Mouse (Mus musculus): ENCODE measurements around the gene Fancc. TPM values are rescaled to one million over a fixed set of nuclear protein-coding genes. Genes with fewer than 3 reads are reported as not detected.

Gene Fancc
- total RNA-seq, 2 experiments from 2014 or later: 9.1 to 9.7 TPM

DNA sequence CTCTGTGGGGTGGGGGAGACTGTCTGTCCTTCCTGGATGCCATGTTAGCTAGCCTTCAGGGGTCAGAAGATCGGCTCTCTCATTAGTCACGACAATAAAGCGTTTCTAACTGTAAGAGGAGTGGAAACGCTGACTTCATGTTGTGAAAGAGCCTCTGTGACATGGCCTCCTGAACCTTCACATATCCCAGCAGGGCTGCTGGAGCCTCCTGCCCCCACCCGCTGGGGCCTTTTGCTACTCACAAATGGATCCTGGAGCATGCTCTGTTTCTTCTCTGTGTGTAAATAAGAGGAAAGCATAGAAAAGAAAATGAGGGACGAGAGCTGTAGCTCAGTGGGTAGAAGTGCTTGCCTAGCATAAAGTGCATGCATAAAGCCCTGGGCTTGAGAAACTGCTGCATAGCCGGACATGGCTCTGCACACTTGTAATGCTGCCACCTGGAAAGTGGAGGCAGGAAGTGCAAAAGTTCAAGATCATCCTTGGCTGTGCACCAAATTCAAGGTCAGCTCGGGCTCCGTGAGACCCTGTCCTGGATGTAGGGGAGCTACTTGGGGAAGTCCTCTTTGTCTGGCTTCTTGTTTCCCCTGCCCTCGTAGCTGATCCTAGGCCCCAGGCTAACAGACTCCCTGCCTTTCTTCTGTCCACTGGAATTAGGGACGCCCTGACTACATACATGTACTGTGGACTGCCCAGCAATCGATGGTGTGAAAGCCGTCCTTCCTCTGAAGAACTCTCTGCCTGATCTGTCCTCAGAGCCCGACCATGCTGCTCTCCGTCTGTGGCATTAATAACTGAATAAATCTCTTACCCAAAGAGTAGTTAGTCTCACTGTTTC is 202.5 kb downstream of the Fancc start:
- DNase-seq (ENCODE audit: low spot score in 2 of 2): no peak

DNA sequence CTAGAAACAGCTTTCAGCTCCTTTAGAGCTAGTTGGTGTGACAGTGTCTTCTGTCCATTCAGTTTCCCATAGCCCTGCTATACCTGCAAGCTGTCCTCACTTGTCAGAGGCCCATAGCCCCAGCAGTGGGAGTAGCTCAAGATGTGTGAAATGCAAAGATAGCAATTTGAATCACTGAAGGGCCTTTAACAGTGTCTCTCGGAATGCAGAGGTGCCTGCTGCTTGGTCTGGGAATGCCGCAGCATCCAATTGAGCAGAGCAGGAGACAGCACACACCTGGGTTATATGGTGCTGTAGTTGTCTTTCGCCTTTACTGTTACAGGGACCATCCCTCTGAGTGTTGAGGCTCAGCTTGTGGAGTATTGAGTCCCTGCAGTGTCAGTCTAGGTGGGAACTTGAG is 203.4 kb downstream of the Fancc start:
- no peak for DNase-seq (ENCODE audit: low spot score in 2 of 2)

DNA sequence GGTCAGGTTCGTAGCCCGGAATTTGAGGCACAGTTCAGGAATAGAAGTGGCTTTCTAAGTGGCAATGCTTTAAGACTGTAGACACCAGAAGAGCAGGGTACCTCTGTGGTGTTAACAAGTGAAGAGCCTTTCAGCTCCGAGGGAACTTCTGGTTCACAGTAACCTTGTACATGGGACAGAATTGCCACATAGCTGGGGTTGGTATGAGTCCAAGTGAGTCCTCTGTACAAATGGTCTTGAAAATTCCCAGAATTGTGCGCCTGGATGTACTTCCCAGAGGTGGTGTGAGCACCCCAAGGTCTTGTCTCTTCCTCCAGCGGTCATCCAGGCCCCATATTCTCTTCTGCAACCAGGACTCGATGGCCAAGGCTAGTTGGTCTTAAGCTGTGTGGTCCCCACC is 206.1 kb downstream of the Fancc start:
- no peak for DNase-seq (ENCODE audit: low spot score in 2 of 2)

DNA sequence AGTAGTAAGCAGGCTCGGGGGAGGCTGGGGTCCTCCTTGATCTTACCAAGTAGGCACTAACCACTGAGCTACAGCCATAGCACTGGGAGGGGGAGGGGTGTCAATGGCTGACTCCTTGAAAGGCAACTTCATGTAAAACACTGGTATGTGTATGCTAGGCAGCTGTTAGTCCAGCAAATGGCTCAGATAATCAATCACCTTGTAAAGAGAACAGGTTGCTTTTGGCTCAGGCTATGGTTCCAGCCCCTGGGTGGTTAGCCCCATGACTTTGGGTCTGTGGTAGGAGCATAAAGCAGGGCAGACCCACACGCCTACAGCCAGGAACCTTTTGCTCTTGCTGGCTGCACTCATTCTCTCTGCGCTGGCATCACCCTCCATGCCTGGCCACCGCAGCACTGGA is 207.0 kb downstream of the Fancc start:
- no peak for DNase-seq (ENCODE audit: low spot score in 2 of 2)

DNA sequence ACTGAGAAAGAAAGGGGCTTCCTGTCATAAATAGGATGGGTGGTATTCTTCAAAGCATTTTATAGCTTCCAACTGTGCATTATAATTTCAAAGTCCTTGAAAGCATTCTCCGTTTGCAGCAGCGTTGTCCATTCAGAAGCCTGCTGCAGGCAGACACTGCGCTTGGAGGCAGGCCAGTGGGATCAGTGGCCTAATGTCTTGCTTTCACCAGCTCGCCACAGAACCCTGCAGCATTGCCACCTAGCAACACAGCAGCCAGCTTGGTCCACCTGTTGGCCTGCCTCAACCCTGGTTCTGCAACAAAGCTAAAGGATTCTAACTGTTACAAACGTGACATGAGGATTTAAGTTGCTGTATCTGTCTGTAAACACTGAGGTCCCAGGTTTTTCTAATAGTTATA is 207.4 kb downstream of the Fancc start:
- DNase-seq (ENCODE audit: low spot score in 2 of 2): no peak

DNA sequence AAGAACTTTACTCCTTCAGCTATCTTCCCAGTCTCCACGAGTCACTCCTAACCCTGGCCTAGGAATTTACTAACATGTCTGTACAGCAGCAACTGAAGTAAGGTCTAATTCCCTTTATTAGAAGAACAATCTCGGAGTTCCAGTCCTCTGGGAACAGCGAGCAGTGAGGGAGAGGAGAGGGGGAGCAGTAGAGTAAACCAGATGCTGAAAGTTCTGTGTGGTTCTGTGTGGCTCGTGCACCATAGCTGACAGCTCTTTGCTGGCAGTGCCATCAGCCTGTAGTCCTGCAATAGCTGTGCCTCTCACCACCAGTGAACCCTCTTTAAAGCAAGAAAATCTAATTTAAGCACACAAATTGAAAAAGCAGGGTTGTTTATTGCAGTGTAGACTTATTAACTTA is 207.9 kb downstream of the Fancc start:
- DNase-seq (ENCODE audit: low spot score in 2 of 2): no peak

DNA sequence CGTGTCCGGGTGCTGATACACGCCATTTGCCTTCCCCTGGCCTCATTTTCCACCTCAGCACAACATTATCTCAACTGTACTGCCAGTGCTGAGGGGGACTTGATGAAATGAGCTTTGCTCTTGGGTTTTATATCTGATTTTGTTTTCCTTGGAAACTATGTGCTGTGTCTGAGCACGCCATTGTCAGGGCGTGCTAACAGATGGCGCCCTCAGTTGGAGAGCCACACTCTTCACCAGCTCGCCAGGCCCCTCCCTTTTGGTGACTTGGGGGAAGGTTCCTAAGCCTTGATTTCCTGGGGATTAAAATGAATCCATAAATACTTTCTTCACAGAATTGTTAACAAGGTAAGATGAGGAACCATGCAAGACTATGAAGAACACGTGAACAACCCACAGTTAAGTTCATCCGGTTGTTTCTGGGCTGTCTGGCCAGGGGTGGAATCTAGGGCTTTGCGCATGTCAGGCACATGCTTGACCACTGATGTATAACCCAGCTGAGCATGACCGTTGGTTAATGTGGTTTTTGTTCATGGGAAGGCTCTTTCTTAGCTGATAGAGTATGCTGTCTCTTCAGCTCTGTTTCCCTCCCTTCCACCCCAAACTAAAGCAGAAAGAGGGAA is 210.5 kb downstream of the Fancc start:
- no peak for DNase-seq (ENCODE audit: low spot score in 2 of 2)

DNA sequence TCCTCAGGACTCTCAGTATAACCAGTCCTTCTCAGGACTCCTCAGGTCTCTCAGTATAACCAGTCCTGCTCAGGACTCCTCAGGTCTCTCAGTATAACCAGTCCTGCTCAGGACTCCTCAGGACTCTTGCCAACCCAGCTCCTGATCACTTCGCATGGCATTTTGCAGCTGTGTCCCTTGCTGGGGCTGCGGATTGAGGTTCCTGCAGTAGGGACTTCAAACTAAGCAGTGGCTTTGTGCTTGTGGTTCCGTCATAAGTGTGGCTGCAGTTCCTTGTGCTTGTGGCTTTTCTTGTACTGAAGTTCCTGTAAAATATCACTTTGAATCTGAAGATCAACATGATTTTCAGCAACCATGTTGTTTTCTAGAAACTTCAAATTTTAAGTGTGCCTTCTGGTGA is 212.3 kb downstream of the Fancc start:
- no peak for DNase-seq (ENCODE audit: low spot score in 2 of 2)

DNA sequence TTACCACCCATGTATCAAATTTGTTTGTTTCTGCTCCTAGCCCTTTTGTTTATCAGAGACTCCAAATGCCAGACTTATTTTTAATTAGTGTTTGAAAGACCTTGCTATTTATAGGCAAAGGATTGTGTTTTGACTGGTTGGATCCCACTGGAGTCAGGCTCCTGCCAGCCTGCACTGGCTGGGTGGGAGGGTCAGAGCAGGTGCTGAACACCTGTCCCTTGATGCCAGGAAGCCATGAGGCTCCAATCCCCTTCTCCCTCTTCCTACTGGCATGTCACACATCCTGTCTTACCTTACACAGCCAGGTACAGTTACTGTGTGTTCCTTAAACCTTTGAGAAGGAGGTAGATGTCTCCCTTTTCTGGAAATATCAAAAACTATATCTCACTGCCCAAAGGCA is 213.8 kb downstream of the Fancc start:
- no peak for DNase-seq (ENCODE audit: low spot score in 2 of 2)

DNA sequence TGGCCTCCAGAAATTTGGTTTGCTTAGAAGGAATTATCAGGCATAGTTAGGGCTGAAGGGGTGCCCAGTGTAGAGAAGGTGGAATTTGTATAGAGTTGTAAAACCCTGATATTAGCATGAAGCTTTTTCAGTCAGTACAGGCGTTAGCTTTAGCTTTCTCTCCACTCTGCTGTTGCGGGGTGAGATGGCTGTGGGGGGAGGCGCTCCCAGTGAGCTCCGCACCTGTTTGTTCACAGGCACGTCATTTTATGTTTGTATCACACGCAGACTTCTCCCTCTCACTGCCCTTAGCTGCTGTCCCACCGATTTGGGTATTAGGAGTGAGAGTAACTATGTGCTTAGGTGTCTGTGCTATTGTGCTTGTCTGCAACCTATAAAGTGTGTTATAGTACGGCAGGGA is 215.9 kb downstream of the Fancc start:
- DNase-seq (ENCODE audit: low spot score in 2 of 2): no peak

DNA sequence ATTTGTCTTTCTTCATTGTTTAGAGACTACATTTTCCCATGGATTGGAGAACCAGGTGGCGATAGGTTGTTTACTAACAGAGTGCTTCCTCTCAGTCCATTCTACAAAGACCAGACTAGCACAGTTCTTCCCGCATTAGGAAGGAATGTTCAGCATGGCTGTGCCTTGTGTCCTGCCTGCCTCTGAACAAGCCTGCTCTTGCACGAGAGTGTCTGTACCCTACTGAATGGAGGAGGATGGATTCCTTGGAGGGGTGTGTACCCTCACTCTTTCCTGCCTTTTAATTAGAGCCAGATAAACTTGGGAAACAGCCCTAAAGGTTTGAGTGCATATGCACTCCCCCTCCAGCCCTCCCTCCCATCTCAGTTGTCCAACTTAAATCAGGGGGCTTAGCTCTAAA is 216.7 kb downstream of the Fancc start:
- DNase-seq (ENCODE audit: low spot score in 2 of 2): no peak

DNA sequence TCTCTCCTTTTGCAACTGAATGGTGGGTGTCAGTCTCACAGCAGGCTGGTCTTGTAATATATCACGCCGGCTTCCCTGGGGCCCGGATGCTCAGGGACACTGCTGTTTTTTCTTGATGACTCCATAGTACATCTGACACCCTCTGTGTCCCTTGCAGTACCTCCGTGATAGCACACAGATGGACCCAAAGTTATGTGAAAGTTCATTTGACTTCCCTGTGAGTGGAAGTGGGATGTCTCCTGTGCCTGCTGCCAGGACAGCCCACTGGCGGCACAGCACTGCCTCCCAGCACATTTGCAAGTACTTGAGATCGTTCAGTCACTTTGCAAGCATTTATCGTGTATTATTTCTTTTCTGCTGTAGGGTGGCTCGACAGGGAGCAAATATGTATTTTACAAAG is 217.3 kb downstream of the Fancc start:
- DNase-seq (ENCODE audit: low spot score in 2 of 2): no peak

DNA sequence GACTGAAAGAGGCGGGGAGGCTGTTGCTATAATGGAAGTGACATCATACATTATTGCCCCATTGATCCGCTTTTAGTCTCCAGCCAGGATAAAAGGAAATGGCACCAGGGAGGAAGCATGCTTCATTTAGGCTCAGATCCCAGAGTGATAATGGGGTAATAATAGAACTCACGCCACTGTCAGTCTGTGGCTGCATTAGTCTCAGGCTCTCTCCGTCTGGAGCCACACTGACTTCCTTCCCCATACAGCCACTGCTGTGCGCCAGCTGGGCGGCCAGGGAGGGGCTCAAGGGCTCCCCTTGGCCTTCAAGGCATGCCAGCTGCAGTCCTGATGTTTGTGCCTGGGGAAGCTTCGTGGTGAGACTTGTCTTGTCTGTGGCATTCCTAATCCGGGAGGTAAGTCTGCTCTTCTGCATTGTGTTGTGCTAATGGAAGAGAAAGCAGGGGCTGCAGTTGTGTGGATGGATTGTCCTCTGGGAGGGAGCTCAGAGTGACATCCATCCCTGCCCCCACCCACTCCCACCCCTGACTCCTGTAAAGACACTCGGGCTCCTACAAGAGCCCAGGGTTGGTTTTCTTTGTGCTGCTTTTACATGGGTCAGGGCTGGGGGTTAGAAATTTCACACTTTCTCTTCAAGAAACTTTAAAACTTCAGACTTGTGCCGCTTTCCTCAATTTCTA is 218.1 kb downstream of the Fancc start:
- no peak for DNase-seq (ENCODE audit: low spot score in 2 of 2)

DNA sequence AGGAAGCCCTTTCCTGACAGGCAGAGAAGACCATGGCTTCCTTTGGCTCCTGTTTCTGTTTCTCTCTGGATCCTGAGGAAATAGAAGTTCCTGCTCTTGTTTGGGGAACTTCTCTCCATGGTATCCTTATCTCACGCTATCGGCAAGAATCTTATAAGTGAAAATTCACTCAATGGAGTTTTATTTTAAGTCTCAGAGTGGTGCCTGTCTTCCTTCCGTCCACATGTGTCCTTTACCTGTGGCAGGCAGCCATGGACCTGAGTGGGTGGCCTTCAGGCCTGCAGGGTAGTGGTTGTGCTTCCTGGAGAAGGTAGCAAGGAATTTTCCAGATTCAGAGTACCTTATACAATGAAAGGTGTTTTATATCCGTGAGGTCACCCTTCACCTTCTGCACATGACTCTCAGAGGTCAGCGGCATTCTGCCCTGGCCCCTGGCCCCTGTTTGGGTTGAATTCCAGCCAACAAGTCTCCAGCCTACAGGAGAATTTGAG is 218.9 kb downstream of the Fancc start:
- DNase-seq (ENCODE audit: low spot score in 2 of 2): no peak

DNA sequence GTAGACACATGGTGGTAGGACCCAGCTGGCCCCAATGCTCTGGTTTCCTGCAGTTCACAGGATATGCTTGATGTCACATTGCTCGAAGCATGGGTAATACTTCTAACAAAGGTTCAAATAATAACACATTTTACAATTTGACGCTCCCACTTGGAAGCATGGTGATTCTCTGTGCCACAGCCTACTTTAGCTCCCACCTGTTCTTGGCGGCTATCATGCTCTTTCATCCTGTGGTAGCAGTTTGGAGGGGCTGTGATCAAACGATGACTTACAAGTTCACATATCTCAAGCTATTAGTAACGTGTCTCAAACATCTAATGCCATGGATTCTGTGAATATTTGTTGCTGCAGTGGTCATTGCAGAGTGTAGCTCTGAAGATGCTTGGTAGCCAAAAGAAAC is 219.8 kb downstream of the Fancc start:
- no peak for DNase-seq (ENCODE audit: low spot score in 2 of 2)

DNA sequence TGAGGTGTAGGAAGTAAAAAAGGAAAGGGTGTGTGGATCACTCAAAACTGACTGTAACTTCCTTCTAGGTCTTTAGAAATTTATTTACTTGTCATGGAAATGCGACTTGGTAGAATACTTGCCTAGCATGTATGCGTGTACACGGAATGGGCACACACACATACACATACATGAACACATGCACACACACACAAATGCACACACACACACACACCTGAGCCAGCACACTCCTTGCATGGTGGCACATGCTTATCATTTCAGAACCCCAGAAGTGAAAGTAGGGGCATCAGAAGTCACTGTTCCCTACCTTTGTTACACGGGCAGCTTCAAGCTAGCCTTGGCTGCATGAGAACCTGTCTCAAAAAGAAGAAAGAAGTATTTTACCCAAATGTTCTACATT is 220.7 kb downstream of the Fancc start:
- no peak for DNase-seq (ENCODE audit: low spot score in 2 of 2)

DNA sequence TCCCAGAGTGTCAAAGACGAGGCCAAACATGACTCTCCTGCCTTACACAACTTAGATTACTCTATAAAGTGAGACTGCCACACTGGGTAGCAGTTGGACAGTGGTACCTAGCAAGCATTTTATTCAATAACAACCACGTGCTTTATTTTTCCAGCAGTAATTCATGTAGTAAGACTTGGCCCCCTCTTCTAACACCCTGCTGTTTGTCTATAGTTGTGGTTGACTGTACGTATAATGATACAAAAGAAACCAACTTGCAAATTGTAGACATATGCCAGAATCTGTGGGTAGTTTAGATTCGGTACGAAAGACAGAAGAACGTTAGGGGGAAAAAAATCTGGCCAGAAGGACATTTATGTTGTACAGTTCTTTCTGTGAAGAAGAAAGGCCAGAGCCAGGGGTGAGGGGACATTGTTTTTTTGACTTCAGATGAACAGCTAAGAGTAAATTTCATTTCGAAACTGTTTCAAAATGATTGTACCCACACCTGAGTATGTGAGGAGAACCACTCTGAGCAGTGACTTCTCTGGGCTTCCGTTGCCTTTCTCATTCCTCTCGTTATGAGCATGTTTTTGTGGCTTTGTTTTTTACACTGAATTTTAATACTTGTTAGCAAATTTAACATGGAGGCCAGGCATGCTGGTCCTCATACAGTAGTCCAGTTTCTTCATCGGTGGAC is 222.5 kb downstream of the Fancc start:
- DNase-seq (ENCODE audit: low spot score in 2 of 2): no peak

DNA sequence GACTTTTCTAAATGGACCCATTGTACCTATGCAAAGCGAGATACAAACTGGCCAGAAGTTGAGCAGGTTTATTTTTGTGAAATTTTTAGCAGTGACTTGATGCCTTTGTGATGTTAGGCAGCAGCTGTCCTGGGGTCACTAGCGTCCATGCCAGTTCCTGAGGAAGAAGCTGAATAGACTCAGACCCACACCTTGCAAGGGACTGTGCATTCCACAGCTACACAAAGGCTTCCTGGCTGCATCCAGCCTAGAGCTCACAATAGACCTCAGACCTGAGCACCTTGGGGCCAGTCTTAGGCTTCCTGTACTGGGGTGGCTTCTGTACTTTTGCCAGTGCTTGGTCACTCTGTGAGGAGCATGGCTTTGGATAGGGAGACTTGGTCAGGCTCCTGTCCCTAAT is 223.2 kb downstream of the Fancc start:
- no peak for DNase-seq (ENCODE audit: low spot score in 2 of 2)

DNA sequence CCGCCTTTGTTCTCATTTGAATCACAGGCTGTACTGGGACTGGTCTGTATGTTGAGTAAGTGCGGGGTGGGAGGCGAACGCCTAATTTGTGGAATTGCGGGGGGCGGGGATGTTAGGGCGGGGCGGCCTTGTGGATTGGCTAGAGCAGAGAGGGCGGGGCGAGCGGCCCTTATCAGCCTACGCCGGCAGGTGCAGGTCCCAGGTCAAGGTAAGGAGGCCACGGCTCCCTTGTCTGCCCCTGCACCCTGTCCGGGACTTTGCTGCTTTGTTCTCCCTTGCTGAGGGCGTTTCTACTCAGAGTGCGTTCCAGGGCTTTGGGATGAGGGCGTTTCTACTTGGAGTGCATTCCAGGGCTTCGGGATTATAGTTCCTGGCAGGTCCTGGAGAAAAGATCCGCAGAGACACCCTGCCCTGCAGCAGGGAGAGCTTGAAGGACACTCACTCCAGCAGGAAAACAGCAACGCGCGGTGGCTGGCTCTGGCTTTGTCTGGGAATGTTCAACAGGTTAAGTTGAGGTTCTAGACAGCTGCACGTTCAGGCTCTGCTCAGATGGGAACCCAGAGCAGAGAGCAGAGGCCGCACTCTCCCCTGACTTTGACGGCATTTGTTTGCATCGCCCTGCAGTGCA is 224.4 kb downstream of the Fancc start:
- DNase-seq (ENCODE audit: low spot score in 2 of 2): no peak

DNA sequence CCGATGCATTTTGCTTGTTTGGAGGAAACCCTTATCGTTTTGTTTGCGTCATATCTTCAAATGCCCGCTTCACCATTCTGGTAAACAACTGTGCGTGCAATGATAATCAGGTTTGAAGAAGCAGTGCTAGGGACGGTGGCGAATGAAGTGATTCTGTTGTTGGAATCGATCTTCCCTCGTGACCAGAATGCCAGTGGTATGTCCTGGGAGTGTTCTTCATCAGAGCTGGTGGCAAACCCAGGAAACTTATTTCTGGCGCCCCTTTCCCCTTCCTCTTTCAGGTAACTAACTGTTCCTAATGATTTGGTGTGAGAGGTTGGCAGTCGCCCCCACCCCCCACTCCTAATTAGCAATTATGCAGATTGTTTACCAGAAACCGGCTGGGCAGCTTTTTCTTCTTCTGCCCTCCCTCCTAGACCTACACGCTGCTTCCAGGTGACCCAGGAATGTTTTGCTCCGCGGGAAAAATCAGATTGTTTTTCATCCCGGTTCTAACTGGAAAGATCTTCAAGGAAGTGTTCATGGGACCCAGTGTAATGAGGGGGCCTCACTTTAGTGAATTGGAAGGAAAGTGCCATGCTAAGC is 225.0 kb downstream of the Fancc start:
- DNase-seq (ENCODE audit: low spot score in 2 of 2): no peak

DNA sequence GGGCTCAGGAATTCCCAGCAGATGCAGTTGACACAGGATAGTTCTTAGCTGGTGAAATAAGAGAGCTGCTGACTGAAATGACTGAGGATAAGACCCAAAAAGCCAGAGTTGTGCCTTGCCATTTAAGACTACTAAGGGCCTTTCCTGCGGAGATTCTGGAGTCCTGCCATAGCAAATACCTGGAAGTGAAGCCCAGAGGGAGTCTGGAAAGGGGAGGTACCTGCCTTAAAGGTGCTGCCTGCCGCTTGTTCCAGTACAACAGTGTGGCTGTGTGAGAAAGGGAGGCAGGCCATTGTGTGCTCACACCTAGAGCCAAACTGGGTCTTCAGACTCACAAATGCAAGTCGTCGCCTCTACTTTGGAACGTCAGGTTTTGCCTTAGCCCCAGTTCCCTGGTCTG is 226.9 kb downstream of the Fancc start:
- no peak for DNase-seq (ENCODE audit: low spot score in 2 of 2)
